Mouse (Mus musculus) forebrain, embryonic 16.5 days (tissue): ENCODE measurements around the gene Adamts18. TPM values are rescaled to one million over a fixed set of nuclear protein-coding genes. Genes with fewer than 3 reads are reported as not detected.

Experiments used
- ATAC-seq: fragments of 200-750 bp; cut with Nextera tagmentation; 2 replicates; pipeline ENCODE4 v1.8.0; 2017; ENCODE audit warnings: mild to moderate bottlenecking, moderate library complexity
- H3K27ac ChIP-seq: fragments of 300-500 bp; sonication (generic); 2 replicates; pipeline ENCODE4 v1.5.1; 2014; ENCODE audit warnings: low read length, control low read depth
- H3K27me3 ChIP-seq: fragments of 300-500 bp; sonication (generic); replicated peaks from 2 replicates; pipeline ENCODE4 v1.6.1; 2014; ENCODE audit warnings: low read length; ENCODE audit not compliant: control insufficient read depth, insufficient read depth
- H3K36me3 ChIP-seq: fragments of 300-500 bp; sonication (generic); 2 replicates; pipeline ENCODE4 v1.6.1; 2014; ENCODE audit not compliant: control insufficient read depth, insufficient read depth
- H3K4me1 ChIP-seq: fragments of 300-500 bp; sonication (generic); replicated peaks from 2 replicates; pipeline ENCODE4 v1.6.1; 2014; ENCODE audit warnings: low read length; ENCODE audit not compliant: control insufficient read depth, insufficient read depth
- H3K4me2 ChIP-seq: fragments of 300-500 bp; sonication (generic); 2 replicates; pipeline ENCODE4 v1.6.1; 2014; ENCODE audit warnings: mild to moderate bottlenecking, low read length, control low read depth
- H3K4me3 ChIP-seq: fragments of 300-500 bp; sonication (generic); replicated peaks from 2 replicates; pipeline ENCODE4 v1.5.1; 2014; ENCODE audit warnings: mild to moderate bottlenecking, low read length, control low read depth
- H3K9ac ChIP-seq: fragments of 300-500 bp; sonication (generic); replicated peaks from 2 replicates; pipeline ENCODE4 v1.6.1; 2014; ENCODE audit warnings: low read depth, low read length, control low read depth
- H3K9me3 ChIP-seq: fragments of 300-500 bp; sonication (generic); 2 replicates; pipeline ENCODE4 v1.6.1; 2016; ENCODE audit warnings: low read length; ENCODE audit not compliant: control insufficient read depth
- WGBS: fragments of 180-500 bp; shearing (Covaris S2); extraction: QIAGEN DNeasy Blood & Tissue Kit; methylation state at CpG from one replicate; pipeline ENCODE4 v1.1.7; 2014; 5-methylcytosine and 5-hydroxymethylcytosine counted together
- polyA plus RNA-seq: library from polyadenylated mRNA; unstranded; fragments of >200 nt; fragmentation: Nextera tagmentation; extraction: Ambion mirVana; gene quantifications from 2 replicates; pipeline ENCODE4 v1.2.1, GENCODE M21; 2015

The Adamts18 gene
- polyA plus RNA-seq, 1 experiment from 2014 or later: 23.3 TPM

DNA sequence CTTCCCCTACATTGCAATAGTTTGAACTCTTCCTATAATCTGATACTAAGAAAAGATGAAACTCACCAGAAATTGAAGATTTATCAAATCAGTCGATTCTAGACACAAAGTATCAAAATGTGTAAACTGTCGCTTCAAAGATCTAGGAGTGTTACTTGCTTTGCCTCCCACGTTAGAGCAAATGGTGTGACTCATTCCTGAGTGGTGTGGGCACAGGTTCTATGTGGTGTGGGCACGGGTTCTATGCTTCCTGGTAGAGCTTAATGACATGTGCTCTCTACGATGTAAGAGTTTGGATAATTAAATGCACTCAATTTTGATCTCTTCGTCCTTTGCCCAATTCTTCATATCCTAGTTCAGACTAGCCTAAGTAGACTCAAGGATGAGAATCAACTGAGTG is 23.9 kb upstream of the Adamts18 start:
- ATAC-seq: no peak
- Histone ChIP-seq H3K36me3 (no peaks in the 10 kb centered on the region), H3K4me1 (peaks cover 3% of the 10 kb centered on the region; the same call in 1 of the 2 replicates), H3K4me2 (no peak overlapping the region), H3K9me3 (peaks cover 2% of the 10 kb centered on the region; the same call in 1 of the 2 replicates), H3K9ac (no peak overlapping the region), H3K27ac (no peak overlapping the region), H3K27me3 (no peaks in the 10 kb centered on the region), H3K4me3 (no peak overlapping the region)
- 82% methylated on average over 6 of the region's 6 CpGs for WGBS

DNA sequence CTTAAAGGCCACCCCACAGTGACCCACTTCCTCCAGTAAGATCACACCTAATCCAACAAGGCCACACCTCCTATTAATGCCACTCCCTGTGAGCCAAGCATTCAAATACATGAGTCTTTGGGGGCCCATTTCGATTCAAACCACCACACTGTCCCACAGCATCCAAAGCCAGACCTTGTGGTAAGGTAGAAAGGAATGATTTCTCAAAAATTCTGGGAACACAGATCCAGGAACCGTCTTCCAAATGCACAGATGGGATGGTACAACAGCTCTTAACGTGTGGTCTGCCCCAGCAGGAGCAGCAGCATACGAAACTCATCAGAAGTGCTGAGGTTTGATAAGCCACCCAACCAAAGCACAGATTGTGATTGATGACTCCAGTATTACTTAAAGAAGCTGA is 18.0 kb upstream of the Adamts18 start:
- Histone ChIP-seq H3K36me3 (no peaks in the 10 kb centered on the region), H3K27ac (no peak overlapping the region), H3K4me2 (no peak overlapping the region), H3K27me3 (no peaks in the 10 kb centered on the region), H3K9ac (no peak overlapping the region), H3K9me3 (peaks cover 2% of the 10 kb centered on the region; the same call in 1 of the 2 replicates), H3K4me3 (no peak overlapping the region), H3K4me1 (peaks cover 7% of the 10 kb centered on the region)
- 61% methylated on average over 4 of the region's 4 CpGs for WGBS
- ATAC-seq: no peak

DNA sequence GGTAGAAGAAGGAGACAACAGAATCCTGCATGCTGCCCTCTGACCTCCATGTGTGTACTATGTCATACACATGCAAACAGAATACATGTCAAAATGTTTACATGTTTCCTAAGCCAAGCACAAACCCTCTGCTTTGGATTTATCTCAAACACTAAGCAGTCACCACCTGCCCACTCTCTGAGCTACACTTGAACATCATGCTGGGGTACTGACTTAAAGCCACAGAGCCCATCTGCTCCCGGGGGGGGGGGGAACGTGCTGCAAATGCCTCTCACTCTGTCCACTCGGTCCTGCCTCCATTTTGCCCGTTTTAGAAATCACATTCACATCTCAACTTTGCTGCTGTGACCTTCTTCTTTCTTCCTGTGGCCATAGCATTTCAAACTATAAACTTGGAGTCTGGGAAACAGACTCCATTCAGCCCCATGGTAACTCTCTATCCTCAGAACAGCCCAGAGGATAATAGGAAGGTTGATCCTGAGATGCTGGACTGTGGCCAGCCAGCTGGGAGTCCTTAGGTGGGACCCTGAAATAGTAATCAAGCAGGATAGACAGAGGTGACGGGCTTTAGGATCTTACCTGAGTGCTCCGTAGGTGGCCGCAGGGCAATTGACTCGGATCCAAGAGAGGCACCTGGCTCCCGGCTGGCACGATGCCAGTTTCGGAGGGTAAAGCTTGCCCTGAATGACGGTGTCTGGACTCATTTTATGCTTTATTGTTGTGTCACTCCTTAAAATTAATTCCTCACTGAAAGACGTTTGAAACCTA is 17.0 kb upstream of the Adamts18 start:
- peaks cover 7% of the 10 kb centered on the region for H3K4me1 ChIP-seq
- H3K9ac ChIP-seq: no peak overlapping the region
- H3K4me3 ChIP-seq: no peak overlapping the region
- H3K36me3 ChIP-seq: no peaks in the 10 kb centered on the region
- ATAC-seq: peak; percentile 61; the same call in 1 of the 2 replicates
- WGBS: 46% methylated on average over 13 of the region's 13 CpGs
- peak overlapping the region; percentile 52 for H3K27ac ChIP-seq
- H3K9me3 ChIP-seq: peaks cover 1% of the 10 kb centered on the region; the same call in 1 of the 2 replicates
- H3K27me3 ChIP-seq: no peaks in the 10 kb centered on the region
- H3K4me2 ChIP-seq: no peak overlapping the region

GRCm38 (mm10) chr8:113859890-113860683 is 11.5 kb upstream of the Adamts18 start:
- Histone ChIP-seq H3K4me2 (no peak overlapping the region), H3K4me3 (no peak overlapping the region), H3K9ac (no peak overlapping the region), H3K9me3 (no peaks in the 10 kb centered on the region), H3K36me3 (no peaks in the 10 kb centered on the region), H3K4me1 (peaks cover 4% of the 10 kb centered on the region), H3K27me3 (no peaks in the 10 kb centered on the region), H3K27ac (no peak overlapping the region)
- 93% methylated on average over 12 of the region's 12 CpGs for WGBS
- ATAC-seq: no peak

GRCm38 (mm10) chr8:113858801-113859200 is 10.3 kb upstream of the Adamts18 start:
- Histone ChIP-seq H3K9ac (no peak overlapping the region), H3K27me3 (no peaks in the 10 kb centered on the region), H3K4me1 (peaks cover 4% of the 10 kb centered on the region), H3K36me3 (no peaks in the 10 kb centered on the region), H3K4me2 (no peak overlapping the region), H3K27ac (no peak overlapping the region), H3K9me3 (no peaks in the 10 kb centered on the region), H3K4me3 (no peak overlapping the region)
- 24% methylated on average over 7 of the region's 7 CpGs for WGBS
- ATAC-seq: no peak

GRCm38 (mm10) chr8:113854622-113855293 is 6.2 kb upstream of the Adamts18 start:
- WGBS: 59% methylated on average over 8 of the region's 8 CpGs
- Histone ChIP-seq H3K36me3 (no peaks in the 10 kb centered on the region), H3K4me1 (peaks cover 4% of the 10 kb centered on the region), H3K9me3 (no peaks in the 10 kb centered on the region), H3K27ac (peak overlapping the region; percentile 59), H3K9ac (no peak overlapping the region), H3K4me3 (no peak overlapping the region), H3K27me3 (no peaks in the 10 kb centered on the region), H3K4me2 (0 out of 2 replicates have a peak overlapping the region, but pooled peaks have one; percentile 1)
- ATAC-seq: no peak

GRCm38 (mm10) chr8:113853714-113854113 is 5.2 kb upstream of the Adamts18 start:
- H3K27ac ChIP-seq: 0 out of 2 replicates have a peak overlapping the region, but pooled peaks have one; percentile 39
- no peaks in the 10 kb centered on the region for H3K9me3 ChIP-seq
- no peak overlapping the region for H3K4me3 ChIP-seq
- no peak for ATAC-seq
- peaks cover 8% of the 10 kb centered on the region for H3K4me1 ChIP-seq
- 35% methylated on average over 4 of the region's 4 CpGs for WGBS
- no peak overlapping the region for H3K4me2 ChIP-seq
- H3K36me3 ChIP-seq: no peaks in the 10 kb centered on the region
- no peak overlapping the region for H3K9ac ChIP-seq
- no peaks in the 10 kb centered on the region for H3K27me3 ChIP-seq

DNA sequence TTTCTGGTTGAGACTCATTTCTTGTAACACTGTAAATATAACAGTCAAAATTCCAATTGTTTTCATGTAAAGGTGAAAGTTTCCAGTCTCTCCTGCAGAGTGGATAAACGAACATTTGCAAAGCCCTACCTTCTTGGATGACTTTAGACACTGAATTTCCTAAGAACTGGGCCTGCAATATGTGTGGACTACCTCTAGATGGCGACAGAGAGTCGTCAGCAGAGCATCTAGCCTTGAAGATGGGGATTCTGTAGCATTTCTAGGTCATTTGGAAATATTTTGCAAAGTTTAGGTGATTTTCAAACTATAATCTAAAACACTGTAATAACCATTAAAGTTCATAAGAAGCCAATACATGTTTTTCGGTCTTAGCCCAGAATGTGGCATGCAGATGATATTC is 3.1 kb upstream of the Adamts18 start:
- Histone ChIP-seq H3K27ac (no peak overlapping the region), H3K4me2 (no peak overlapping the region), H3K4me1 (peaks cover 17% of the 10 kb centered on the region), H3K27me3 (no peaks in the 10 kb centered on the region), H3K9ac (no peak overlapping the region), H3K4me3 (no peak overlapping the region), H3K9me3 (no peaks in the 10 kb centered on the region), H3K36me3 (no peaks in the 10 kb centered on the region)
- ATAC-seq: no peak
- whole genome bisulfite sequencing: 49% methylated on average over 4 of the region's 4 CpGs
